Mouse (Mus musculus) C2C12 (cell line): ENCODE data around the gene Hipk3.

Experiments
- CEBPB ChIP-seq: IDR thresholded peaks from one replicate; pipeline ENCODE4 v1.6.1; 2011; ENCODE audit warnings: low read depth, mild to moderate bottlenecking, control low read depth, moderate library complexity
- CTCF ChIP-seq: IDR thresholded peaks from one replicate; pipeline ENCODE4 v1.5.1; 2011; ENCODE audit not compliant: control insufficient read depth, insufficient read depth, insufficient read length
- MAX ChIP-seq: IDR thresholded peaks from one replicate; pipeline ENCODE4 v1.6.1; 2011; ENCODE audit warnings: mild to moderate bottlenecking, control low read depth

- TF ChIP-seq CTCF (no peak), MAX (no peak), CEBPB (peak; percentile 96)
Observed at GRCm38 (mm10) chr2:104493021-104493950, 960 bp downstream of the Hipk3 start.
